Mouse (Mus musculus) leukemia stem cell, adult 10-12 weeks (primary cell): ENCODE measurements around the gene Mrps2. TPM values are rescaled to one million over a fixed set of nuclear protein-coding genes. Genes with fewer than 3 reads are reported as not detected.

Experiments
- polyA plus RNA-seq: library from polyadenylated mRNA; stranded (reverse); fragments of >175 nt; gene quantifications from 2 replicates; pipeline ENCODE4 v1.2.3, GENCODE M21; 2012; ENCODE audit warnings: low replicate concordance

Gene Mrps2
- 34.5 and 35.9 TPM in 2 replicates for polyA plus RNA-seq

DNA sequence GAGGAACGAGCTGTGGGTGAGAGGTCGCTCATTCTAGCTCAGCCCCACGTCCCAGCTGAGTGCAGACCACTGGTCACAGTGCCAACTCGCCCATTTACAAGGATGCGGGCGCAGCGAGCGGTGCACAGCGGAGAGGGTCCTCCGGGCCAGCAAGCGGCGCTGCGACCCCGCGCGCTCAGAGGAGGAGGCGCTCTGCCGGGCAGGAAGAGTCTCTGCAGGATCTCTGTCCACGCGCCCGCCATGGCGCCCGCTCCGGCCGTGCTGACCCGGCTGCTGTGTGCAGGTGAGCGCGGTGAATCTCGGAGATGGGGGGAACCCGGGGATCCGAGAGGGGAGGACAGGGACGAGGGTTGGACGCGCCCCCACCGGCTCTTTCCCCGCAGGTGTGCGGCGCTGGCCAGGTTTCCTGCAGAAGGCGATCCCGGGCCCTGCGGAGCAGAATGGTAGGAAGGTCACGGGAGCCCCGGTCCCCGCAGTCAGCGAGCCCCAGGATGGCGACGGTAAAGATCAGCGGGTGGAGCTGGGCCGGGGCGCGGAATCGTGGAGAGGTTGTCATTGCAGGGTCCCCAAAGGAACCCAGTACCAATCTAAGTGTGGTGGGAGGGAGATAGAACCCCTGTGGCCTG is at the start of gene Mrps2:
Mrps2 (plus strand) TSS at position 207 of the 626 bp plus-strand sequence.

DNA sequence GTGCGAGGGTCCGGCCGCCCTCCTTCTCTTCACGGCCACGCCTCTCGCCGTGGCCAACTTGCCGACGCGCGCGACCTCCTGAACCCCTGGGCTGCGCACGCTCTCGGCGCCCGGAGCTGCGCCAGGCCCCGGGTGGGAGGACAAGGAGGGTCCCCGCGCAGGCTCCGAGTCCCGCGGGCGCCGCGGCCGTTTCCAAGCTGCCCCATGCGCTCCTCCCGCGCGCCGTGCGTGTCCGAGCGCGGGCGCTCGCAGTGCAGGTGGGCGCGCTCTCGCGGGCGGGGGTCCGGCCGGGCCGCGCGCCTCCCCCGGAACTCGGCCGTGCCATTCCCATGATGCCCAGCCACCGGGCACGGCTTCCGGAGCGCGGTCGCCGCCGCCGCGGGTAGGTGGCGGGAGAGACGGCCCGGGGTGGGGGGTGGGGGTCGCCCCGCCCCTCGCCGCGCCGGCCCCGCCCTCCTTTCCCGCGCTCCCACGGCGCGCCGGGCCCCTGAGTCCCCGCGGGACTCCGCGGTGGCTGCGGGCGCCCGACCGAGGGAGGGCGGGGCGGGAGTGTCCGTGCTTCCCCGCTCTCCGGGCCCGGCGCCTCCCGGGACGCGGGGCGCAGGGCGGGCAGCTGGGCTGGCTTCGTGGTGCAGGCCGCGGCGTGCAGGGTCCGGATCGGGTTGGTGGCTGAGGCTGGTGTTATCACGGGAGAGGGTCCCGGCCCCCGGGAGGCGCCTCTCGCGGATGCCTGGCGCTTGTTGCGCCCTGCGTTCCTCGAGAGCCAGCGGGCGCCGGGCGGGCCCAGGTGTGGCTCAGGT is 21.2 kb upstream of the Mrps2 start, which contains the start of gene Ppp1r26:
Ppp1r26 (plus strand) TSS at position 286 of the 800 bp plus-strand sequence.

GRCm38 (mm10) chr2:28465836-28466518 is 1.9 kb upstream of the Mrps2 start, which contains the start of gene 1700007K13Rik:
1700007K13Rik (minus strand) TSS chr2:28466332.

DNA sequence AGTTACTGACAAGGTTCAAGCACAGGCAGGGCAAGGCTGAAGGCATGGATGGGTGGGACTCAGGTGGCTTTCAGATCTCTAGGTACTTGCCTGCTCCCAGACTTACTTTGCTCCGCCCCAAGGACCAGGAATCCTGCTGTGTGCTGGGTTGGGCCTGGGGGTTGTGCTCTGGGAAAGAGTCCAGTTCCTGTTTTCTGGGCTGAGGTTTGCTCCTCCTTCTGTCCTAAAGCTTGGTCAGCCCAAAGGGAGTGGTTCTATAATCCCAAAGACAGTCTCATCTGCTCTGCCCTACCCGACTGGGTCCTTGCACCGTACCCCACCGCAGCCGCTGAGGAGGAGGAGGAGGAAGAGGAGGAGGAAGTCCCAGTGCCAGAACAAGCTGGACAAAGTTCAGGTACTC is 28.8 kb downstream of the Mrps2 start, which contains the start of gene Gbgt1:
Gbgt1 (plus strand) TSS at position 221 of the 400 bp plus-strand sequence.

DNA sequence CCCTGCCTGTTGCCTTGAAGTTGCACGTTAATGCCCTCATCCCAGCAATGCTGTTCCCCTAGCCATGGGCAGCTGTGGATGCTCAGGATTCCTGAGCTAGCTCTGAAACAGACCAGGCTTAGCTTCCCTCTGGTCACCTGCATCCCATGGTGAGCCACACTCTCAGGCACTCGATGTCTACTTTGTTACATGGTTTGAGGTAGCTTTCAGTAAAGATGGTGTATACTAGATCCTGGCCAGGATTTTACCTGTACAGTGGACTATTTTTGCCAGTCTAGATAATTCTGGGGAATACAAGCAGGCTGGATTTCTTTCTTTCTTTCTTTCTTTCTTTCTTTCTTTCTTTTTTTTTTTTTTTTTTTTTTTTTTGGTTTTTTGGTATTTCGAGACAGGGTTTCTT is 37.9 kb downstream of the Mrps2 start, which contains the start of gene Gm10134:
Gm10134 (plus strand) TSS at position 301 of the 400 bp plus-strand sequence.

GRCm38 (mm10) chr2:28512798-28513401 is 45.0 kb downstream of the Mrps2 start, which contains the start of gene Ralgds:
Ralgds (plus strand) TSS chr2:28513125.

Other genes with a start within 250 kb of the Mrps2 start
- gene Ppp1r26, start 21.3 kb upstream of the Mrps2 start, polyA plus RNA-seq = 0.10 and 0.14 TPM in 2 replicates
- 0.32 TPM in 1 of 2 replicates, not detected in the other for gene 1700007K13Rik, start 1.7 kb upstream of the Mrps2 start, polyA plus RNA-seq
- 1.3 TPM in 1 of 2 replicates, not detected in the other for gene Gbgt1, start 28.8 kb downstream of the Mrps2 start, polyA plus RNA-seq
- not detected in 2 replicates for gene Gm10134, start 38.0 kb downstream of the Mrps2 start, polyA plus RNA-seq
- 8.7 and 10.7 TPM in 2 replicates for gene Ralgds, start 45.1 kb downstream of the Mrps2 start, polyA plus RNA-seq
- not detected in 2 replicates for gene Cel, start 95.3 kb downstream of the Mrps2 start, polyA plus RNA-seq
- gene Gtf3c5, start 115.7 kb downstream of the Mrps2 start, polyA plus RNA-seq = 7.2 and 15.0 TPM in 2 replicates
- gene Gfi1b, start 153.9 kb downstream of the Mrps2 start, polyA plus RNA-seq = 124 and 376 TPM in 2 replicates
- 1.7 and 6.7 TPM in 2 replicates for gene Tsc1, start 173.2 kb downstream of the Mrps2 start, polyA plus RNA-seq
- not detected in 2 replicates for gene Spaca9, start 231.7 kb downstream of the Mrps2 start, polyA plus RNA-seq
- 0.18 TPM in 1 of 2 replicates, not detected in the other for gene Ak8, start 232.1 kb downstream of the Mrps2 start, polyA plus RNA-seq